Mouse (Mus musculus): ENCODE data around the gene Slc23a2. TPM values are rescaled to one million over a fixed set of nuclear protein-coding genes. Genes with fewer than 3 reads are reported as not detected.

Gene Slc23a2
- polyA plus RNA-seq, 1 experiment from 2014 or later = 5.1 TPM

- H3K4me2 ChIP-seq = no peak overlapping the region
- H3K4me1 ChIP-seq = peaks cover 20% of the 10 kb centered on the region
- ATAC-seq = no peak
- no peaks in the 10 kb centered on the region for H3K9me3 ChIP-seq (replicated peaks)
- H3K27me3 ChIP-seq (replicated peaks) = no peaks in the 10 kb centered on the region
- H3K9ac ChIP-seq = no peak overlapping the region
- no peak overlapping the region for H3K27ac ChIP-seq
- WGBS (ENCODE audit: insufficient replicate concordance) = 84% methylated on average over 7 of the region's 7 CpGs
- no peak overlapping the region for H3K4me3 ChIP-seq
- H3K36me3 ChIP-seq = no peaks in the 10 kb centered on the region
These were observed 14.9 kb downstream of the Slc23a2 start for GRCm38 (mm10) chr2:132129980-132130379.

DNA sequence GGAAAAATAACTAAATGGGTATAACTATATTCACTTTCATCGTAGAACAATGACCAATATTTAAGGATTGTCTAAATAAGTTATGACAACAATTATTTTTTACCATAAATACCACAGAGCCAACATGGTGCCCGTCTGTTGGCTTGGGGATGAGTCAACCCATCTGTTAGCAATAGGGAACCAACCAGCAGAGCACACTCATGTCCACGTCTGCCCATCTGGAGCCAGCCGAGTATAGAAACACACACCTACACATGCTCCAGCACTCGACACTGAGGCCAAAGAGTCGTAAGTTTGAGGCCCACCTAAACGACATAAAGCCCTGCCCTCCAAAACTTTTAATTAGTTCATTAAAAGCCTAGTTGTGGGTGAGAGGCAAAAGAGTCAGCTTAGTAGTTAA is 15.7 kb downstream of the Slc23a2 start:
- Histone ChIP-seq H3K27ac (no peak overlapping the region), H3K4me3 (no peak overlapping the region), H3K27me3 (replicated peaks) (no peaks in the 10 kb centered on the region), H3K4me2 (no peak overlapping the region), H3K9me3 (replicated peaks) (no peaks in the 10 kb centered on the region), H3K4me1 (peaks cover 18% of the 10 kb centered on the region), H3K36me3 (no peaks in the 10 kb centered on the region), H3K9ac (no peak overlapping the region)
- ATAC-seq = no peak
- 81% methylated on average over 7 of the region's 7 CpGs for WGBS (ENCODE audit: insufficient replicate concordance)

- no peaks in the 10 kb centered on the region for H3K36me3 ChIP-seq
- H3K4me3 ChIP-seq = no peak overlapping the region
- WGBS (ENCODE audit: insufficient replicate concordance) = 70% methylated on average over 10 of the region's 10 CpGs
- H3K4me2 ChIP-seq = no peak overlapping the region
- peaks cover 9% of the 10 kb centered on the region for H3K4me1 ChIP-seq
- no peaks in the 10 kb centered on the region for H3K9me3 ChIP-seq (replicated peaks)
- H3K27me3 ChIP-seq (replicated peaks) = no peaks in the 10 kb centered on the region
- no peak overlapping the region for H3K27ac ChIP-seq
- H3K9ac ChIP-seq = no peak overlapping the region
- no peak for ATAC-seq
These were observed 17.0 kb downstream of the Slc23a2 start for GRCm38 (mm10) chr2:132127904-132128303.

DNA sequence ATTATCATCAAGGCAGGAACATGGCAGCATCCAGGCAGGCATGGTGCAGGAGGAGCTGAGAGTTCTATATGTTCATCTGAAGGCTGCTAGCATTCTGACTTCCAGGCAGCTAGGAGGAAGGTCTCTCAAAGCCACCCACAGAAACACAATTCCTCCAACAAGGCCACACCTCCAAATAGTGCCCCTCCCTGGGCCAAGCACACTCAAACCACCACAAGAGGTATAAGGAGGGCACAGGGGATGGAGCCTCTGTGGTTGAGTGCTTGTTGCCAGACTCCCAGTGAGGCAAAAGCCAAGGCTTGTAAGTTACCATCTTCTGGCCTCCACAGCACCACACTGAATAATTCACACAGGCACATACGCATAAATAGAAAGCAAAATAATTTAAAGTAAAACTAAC is 18.6 kb downstream of the Slc23a2 start:
- WGBS (ENCODE audit: insufficient replicate concordance) = 83% methylated on average over 1 of the region's 1 CpGs
- H3K9ac ChIP-seq = no peak overlapping the region
- H3K9me3 ChIP-seq (replicated peaks) = no peaks in the 10 kb centered on the region
- no peak overlapping the region for H3K4me2 ChIP-seq
- ATAC-seq = no peak
- H3K27me3 ChIP-seq (replicated peaks) = no peaks in the 10 kb centered on the region
- H3K27ac ChIP-seq = no peak overlapping the region
- H3K36me3 ChIP-seq = no peaks in the 10 kb centered on the region
- H3K4me1 ChIP-seq = peaks cover 6% of the 10 kb centered on the region
- H3K4me3 ChIP-seq = no peak overlapping the region

GRCm38 (mm10) chr2:132123063-132123462 is 21.8 kb downstream of the Slc23a2 start:
- Histone ChIP-seq H3K4me1 (no peaks in the 10 kb centered on the region), H3K36me3 (no peaks in the 10 kb centered on the region), H3K4me2 (no peak overlapping the region), H3K4me3 (no peak overlapping the region), H3K27ac (no peak overlapping the region), H3K27me3 (replicated peaks) (no peaks in the 10 kb centered on the region), H3K9me3 (replicated peaks) (no peaks in the 10 kb centered on the region), H3K9ac (no peak overlapping the region)
- ATAC-seq = no peak
- 75% methylated on average over 4 of the region's 4 CpGs for WGBS (ENCODE audit: insufficient replicate concordance)

DNA sequence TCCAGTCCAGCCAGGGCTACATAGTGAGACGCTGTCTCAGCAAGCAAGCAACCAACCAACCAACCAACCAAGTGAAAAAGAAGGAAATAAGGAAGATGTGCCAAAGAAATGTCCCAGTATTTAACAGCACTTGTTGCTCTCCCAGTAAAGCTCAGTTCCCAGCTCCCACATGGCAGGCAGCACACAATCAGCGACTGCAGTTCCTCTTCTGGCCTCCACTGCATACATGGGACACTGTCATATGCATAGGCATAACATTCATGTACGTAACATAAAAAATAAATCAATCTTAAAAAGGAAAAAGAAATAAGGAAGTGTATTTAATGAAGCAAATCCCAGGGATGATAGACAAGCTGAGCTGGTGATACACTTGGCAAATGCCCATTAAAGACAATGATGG is 23.9 kb downstream of the Slc23a2 start:
- Histone ChIP-seq H3K4me3 (no peak overlapping the region), H3K4me2 (no peak overlapping the region), H3K36me3 (no peaks in the 10 kb centered on the region), H3K27me3 (replicated peaks) (no peaks in the 10 kb centered on the region), H3K27ac (no peak overlapping the region), H3K4me1 (no peaks in the 10 kb centered on the region), H3K9ac (no peak overlapping the region), H3K9me3 (replicated peaks) (no peaks in the 10 kb centered on the region)
- ATAC-seq = no peak
- WGBS (ENCODE audit: insufficient replicate concordance) = 69% methylated on average over 3 of the region's 3 CpGs

- H3K9ac ChIP-seq = no peak overlapping the region
- no peaks in the 10 kb centered on the region for H3K9me3 ChIP-seq (replicated peaks)
- H3K27me3 ChIP-seq (replicated peaks) = no peaks in the 10 kb centered on the region
- peaks cover 2% of the 10 kb centered on the region for H3K4me1 ChIP-seq
- no peak overlapping the region for H3K4me2 ChIP-seq
- no peaks in the 10 kb centered on the region for H3K36me3 ChIP-seq
- H3K4me3 ChIP-seq = no peak overlapping the region
- no peak overlapping the region for H3K27ac ChIP-seq
- WGBS (ENCODE audit: insufficient replicate concordance) = 78% methylated on average over 1 of the region's 1 CpGs
- no peak for ATAC-seq
These were observed 26.3 kb downstream of the Slc23a2 start for GRCm38 (mm10) chr2:132118646-132119045.

GRCm38 (mm10) chr2:132115936-132116335 is 29.0 kb downstream of the Slc23a2 start:
- no peak for ATAC-seq
- Histone ChIP-seq H3K9ac (no peak overlapping the region), H3K4me3 (no peak overlapping the region), H3K27ac (no peak overlapping the region), H3K4me2 (no peak overlapping the region), H3K27me3 (replicated peaks) (no peaks in the 10 kb centered on the region), H3K4me1 (peaks cover 4% of the 10 kb centered on the region), H3K36me3 (no peaks in the 10 kb centered on the region), H3K9me3 (replicated peaks) (no peaks in the 10 kb centered on the region)
- WGBS (ENCODE audit: insufficient replicate concordance) = 88% methylated on average over 5 of the region's 5 CpGs

- Histone ChIP-seq H3K4me3 (no peak overlapping the region), H3K36me3 (no peaks in the 10 kb centered on the region), H3K27me3 (replicated peaks) (no peaks in the 10 kb centered on the region), H3K4me2 (no peak overlapping the region), H3K9ac (no peak overlapping the region), H3K4me1 (peaks cover 8% of the 10 kb centered on the region), H3K9me3 (replicated peaks) (no peaks in the 10 kb centered on the region), H3K27ac (no peak overlapping the region)
- ATAC-seq = no peak
- 63% methylated on average over 6 of the region's 6 CpGs for WGBS (ENCODE audit: insufficient replicate concordance)
These were observed 29.6 kb downstream of the Slc23a2 start for GRCm38 (mm10) chr2:132115344-132115743.

DNA sequence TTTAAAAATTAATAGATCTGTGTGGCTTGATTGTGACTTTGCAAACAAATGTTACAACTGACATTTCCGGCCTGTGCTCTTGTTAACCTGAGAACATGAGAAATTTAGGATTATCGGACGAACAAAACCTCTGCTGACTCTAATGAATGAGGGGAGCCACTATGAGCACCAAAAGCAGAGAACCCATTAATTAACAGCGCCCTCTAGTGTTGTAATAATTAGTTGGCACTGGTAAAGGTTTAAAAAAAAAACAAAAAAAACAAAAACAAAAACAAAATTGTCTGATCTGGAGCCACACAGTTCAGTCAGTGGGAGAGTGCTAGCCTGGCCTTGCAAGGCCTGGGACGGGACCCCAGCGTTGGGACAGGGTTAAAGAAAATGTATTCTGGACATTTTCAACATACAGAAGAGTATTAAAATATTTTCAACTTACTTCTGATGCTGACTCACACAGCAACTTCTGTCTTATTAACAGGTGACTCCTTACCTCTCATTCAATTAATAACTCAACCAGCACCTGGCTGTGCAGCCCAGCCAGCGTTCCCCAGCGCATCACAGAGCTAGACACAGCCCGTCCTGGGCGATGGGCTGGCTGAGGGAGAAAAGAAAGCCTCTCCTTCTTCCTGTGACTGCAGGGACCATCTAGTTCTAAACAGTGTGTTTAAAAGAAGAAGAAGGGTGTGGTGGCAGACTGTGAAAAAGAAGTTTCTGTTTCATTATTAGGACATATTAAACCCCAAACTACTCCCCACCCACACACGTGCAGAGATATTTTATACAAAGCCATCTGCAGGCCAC is 30.7 kb downstream of the Slc23a2 start:
- H3K4me1 ChIP-seq = peaks cover 8% of the 10 kb centered on the region
- no peak overlapping the region for H3K9ac ChIP-seq
- no peak overlapping the region for H3K4me3 ChIP-seq
- H3K4me2 ChIP-seq = no peak overlapping the region
- H3K9me3 ChIP-seq (replicated peaks) = no peaks in the 10 kb centered on the region
- WGBS (ENCODE audit: insufficient replicate concordance) = 48% methylated on average over 11 of the region's 11 CpGs
- no peak for ATAC-seq
- no peaks in the 10 kb centered on the region for H3K36me3 ChIP-seq
- no peak overlapping the region for H3K27ac ChIP-seq
- H3K27me3 ChIP-seq (replicated peaks) = no peaks in the 10 kb centered on the region

DNA sequence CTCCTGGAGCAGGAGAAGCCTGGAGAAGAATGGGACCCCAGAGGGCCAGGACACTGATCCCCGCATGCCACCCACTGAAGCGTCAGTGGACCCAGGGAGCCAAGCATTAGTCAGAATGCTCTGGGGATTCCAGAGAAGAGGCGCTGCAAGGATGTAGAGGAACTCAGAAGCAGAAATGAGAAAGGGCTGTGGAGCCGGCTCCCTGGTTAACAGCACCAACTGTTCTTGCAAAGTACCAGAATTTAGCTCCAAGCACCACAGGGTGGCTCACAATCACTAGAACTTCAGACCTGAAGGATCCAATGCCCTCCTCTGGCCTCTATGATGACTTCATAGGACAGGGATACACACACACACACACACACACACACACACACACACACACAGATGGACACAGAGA is 32.6 kb downstream of the Slc23a2 start:
- 84% methylated on average over 4 of the region's 4 CpGs for WGBS (ENCODE audit: insufficient replicate concordance)
- no peak overlapping the region for H3K27ac ChIP-seq
- no peak for ATAC-seq
- H3K27me3 ChIP-seq (replicated peaks) = no peaks in the 10 kb centered on the region
- no peaks in the 10 kb centered on the region for H3K9me3 ChIP-seq (replicated peaks)
- no peak overlapping the region for H3K4me2 ChIP-seq
- no peak overlapping the region for H3K4me3 ChIP-seq
- H3K4me1 ChIP-seq = peaks cover 9% of the 10 kb centered on the region
- H3K9ac ChIP-seq = no peak overlapping the region
- no peaks in the 10 kb centered on the region for H3K36me3 ChIP-seq

- Histone ChIP-seq H3K9ac (no peak overlapping the region), H3K4me3 (no peak overlapping the region), H3K27me3 (replicated peaks) (no peaks in the 10 kb centered on the region), H3K4me1 (peaks cover 14% of the 10 kb centered on the region), H3K27ac (no peak overlapping the region), H3K36me3 (no peaks in the 10 kb centered on the region), H3K9me3 (replicated peaks) (no peaks in the 10 kb centered on the region), H3K4me2 (no peak overlapping the region)
- 50% methylated on average over 2 of the region's 2 CpGs for WGBS (ENCODE audit: insufficient replicate concordance)
- ATAC-seq = no peak
These were observed 33.0 kb downstream of the Slc23a2 start for GRCm38 (mm10) chr2:132111905-132112304.

- no peaks in the 10 kb centered on the region for H3K9me3 ChIP-seq (replicated peaks)
- no peak overlapping the region for H3K4me2 ChIP-seq
- WGBS (ENCODE audit: insufficient replicate concordance) = 45% methylated on average over 9 of the region's 9 CpGs
- no peaks in the 10 kb centered on the region for H3K36me3 ChIP-seq
- H3K4me3 ChIP-seq = no peak overlapping the region
- no peaks in the 10 kb centered on the region for H3K27me3 ChIP-seq (replicated peaks)
- no peak overlapping the region for H3K9ac ChIP-seq
- no peak for ATAC-seq
- no peak overlapping the region for H3K27ac ChIP-seq
- H3K4me1 ChIP-seq = peaks cover 18% of the 10 kb centered on the region
These were observed 33.6 kb downstream of the Slc23a2 start for GRCm38 (mm10) chr2:132111266-132111665.
